Mouse (Mus musculus) heart, embryonic 16.5 days (tissue): ENCODE measurements around the gene Slc12a1. TPM values are rescaled to one million over a fixed set of nuclear protein-coding genes. Genes with fewer than 3 reads are reported as not detected.
A peak's percentile ranks its signal among the peaks of the same experiment; 100 is the strongest.

Experiments
- ATAC-seq: fragments of 200-750 bp; cut with Nextera tagmentation; replicated peaks from 2 replicates; pipeline ENCODE4 v1.8.0; 2017; ENCODE audit warnings: moderate number of reproducible peaks; ENCODE audit not compliant: insufficient read depth, low FRiP score; ENCODE audit errors: extremely low read depth
- H3K27ac ChIP-seq: fragments of 300-500 bp; sonication (generic); 2 replicates; pipeline ENCODE4 v1.5.1; 2014; ENCODE audit warnings: mild to moderate bottlenecking, low read length, control low read depth, moderate library complexity
- H3K27me3 ChIP-seq: fragments of 300-500 bp; sonication (generic); 2 replicates; pipeline ENCODE4 v1.6.1; 2014; ENCODE audit warnings: low read length, mixed read lengths; ENCODE audit not compliant: control insufficient read depth, insufficient read depth
- H3K36me3 ChIP-seq: fragments of 300-500 bp; sonication (generic); 2 replicates; pipeline ENCODE4 v1.6.1; 2014; ENCODE audit not compliant: control insufficient read depth, insufficient read depth
- H3K4me1 ChIP-seq: fragments of 300-500 bp; sonication (generic); 2 replicates; pipeline ENCODE4 v1.6.1; 2014; ENCODE audit warnings: low read length, mixed read lengths; ENCODE audit not compliant: control insufficient read depth, insufficient read depth
- H3K4me2 ChIP-seq: fragments of 300-500 bp; sonication (generic); 2 replicates; pipeline ENCODE4 v1.6.1; 2014; ENCODE audit warnings: low read depth, mild to moderate bottlenecking, control low read depth, low read length
- H3K4me3 ChIP-seq: fragments of 300-500 bp; sonication (generic); 2 replicates; pipeline ENCODE4 v1.5.1; 2014; ENCODE audit warnings: mild to moderate bottlenecking, control low read depth, low read length
- H3K9ac ChIP-seq: fragments of 300-500 bp; sonication (generic); 2 replicates; pipeline ENCODE4 v1.6.1; 2014; ENCODE audit warnings: low read length, control low read depth
- H3K9me3 ChIP-seq: fragments of 300-500 bp; sonication (generic); replicated peaks from 2 replicates; pipeline ENCODE4 v1.6.1; 2016; ENCODE audit warnings: low read length; ENCODE audit not compliant: control insufficient read depth
- WGBS: fragments of 180-500 bp; shearing (Covaris S2); extraction: QIAGEN DNeasy Blood & Tissue Kit; methylation state at CpG from one replicate; pipeline ENCODE4 v1.1.7; 2014; 5-methylcytosine and 5-hydroxymethylcytosine counted together
- polyA plus RNA-seq: library from polyadenylated mRNA; unstranded; fragments of >200 nt; fragmentation: Nextera tagmentation; extraction: Ambion mirVana; gene quantifications from 2 replicates; pipeline ENCODE4 v1.2.1, GENCODE M21; 2015

Slc12a1 gene
- polyA plus RNA-seq, 1 experiment from 2014 or later = not detected

- Histone ChIP-seq H3K27me3 (no peaks in the 10 kb centered on the region), H3K4me3 (no peak overlapping the region), H3K4me2 (no peak overlapping the region), H3K9me3 (no peaks in the 10 kb centered on the region), H3K9ac (no peak overlapping the region), H3K27ac (no peak overlapping the region), H3K4me1 (no peaks in the 10 kb centered on the region), H3K36me3 (no peaks in the 10 kb centered on the region)
- whole genome bisulfite sequencing = 83% methylated on average over 1 of the region's 1 CpGs
- ATAC-seq = no peak
Measured at GRCm38 (mm10) chr2:125221673-125222072, 69.4 kb downstream of the Slc12a1 start.

- H3K27ac ChIP-seq = no peak overlapping the region
- 54% methylated on average over 11 of the region's 11 CpGs for WGBS
- no peaks in the 10 kb centered on the region for H3K9me3 ChIP-seq
- no peaks in the 10 kb centered on the region for H3K4me1 ChIP-seq
- H3K4me3 ChIP-seq = no peak overlapping the region
- no peak for ATAC-seq
- no peak overlapping the region for H3K4me2 ChIP-seq
- no peak overlapping the region for H3K9ac ChIP-seq
- no peaks in the 10 kb centered on the region for H3K36me3 ChIP-seq
- H3K27me3 ChIP-seq = no peaks in the 10 kb centered on the region
Measured at GRCm38 (mm10) chr2:125228472-125229409, 76.4 kb downstream of the Slc12a1 start.

- Histone ChIP-seq H3K9me3 (no peaks in the 10 kb centered on the region), H3K36me3 (no peaks in the 10 kb centered on the region), H3K4me2 (no peak overlapping the region), H3K4me3 (no peak overlapping the region), H3K27ac (no peak overlapping the region), H3K9ac (no peak overlapping the region), H3K27me3 (no peaks in the 10 kb centered on the region), H3K4me1 (no peaks in the 10 kb centered on the region)
- ATAC-seq = no peak
- WGBS = 91% methylated on average over 4 of the region's 4 CpGs
Measured at GRCm38 (mm10) chr2:125232183-125232582, 79.9 kb downstream of the Slc12a1 start.

DNA sequence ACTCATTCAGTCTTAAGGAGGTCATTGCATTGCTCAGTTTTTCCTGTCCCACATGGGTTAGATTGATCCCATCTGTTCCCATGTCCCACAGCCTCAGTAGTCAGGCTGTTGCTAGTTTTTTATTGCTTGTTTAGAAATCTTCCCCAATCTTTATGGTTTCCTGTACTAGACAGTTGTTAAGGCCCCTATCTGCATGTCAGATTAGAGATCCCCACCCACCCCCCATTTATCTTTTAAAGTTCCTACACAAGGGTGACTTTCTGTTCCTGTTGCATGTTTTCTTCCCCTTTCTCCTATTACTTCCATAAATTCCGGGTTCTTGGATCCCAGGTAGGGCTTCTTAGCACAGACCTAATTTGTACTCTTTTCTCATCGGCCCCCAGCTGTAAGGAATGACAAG is 81.2 kb downstream of the Slc12a1 start:
- H3K9me3 ChIP-seq = no peaks in the 10 kb centered on the region

GRCm38 (mm10) chr2:125234049-125234448 is 81.7 kb downstream of the Slc12a1 start:
- Histone ChIP-seq H3K27ac (no peak overlapping the region), H3K4me2 (no peak overlapping the region), H3K9ac (no peak overlapping the region), H3K4me3 (no peak overlapping the region), H3K27me3 (no peaks in the 10 kb centered on the region), H3K4me1 (no peaks in the 10 kb centered on the region), H3K36me3 (no peaks in the 10 kb centered on the region), H3K9me3 (no peaks in the 10 kb centered on the region)
- ATAC-seq = no peak
- 65% methylated on average over 2 of the region's 2 CpGs for WGBS

More for the DNA sequence above, 81.2 kb downstream of the Slc12a1 start:
- no peaks in the 10 kb centered on the region for H3K27me3 ChIP-seq
- no peaks in the 10 kb centered on the region for H3K4me1 ChIP-seq
- WGBS = 69% methylated on average over 2 of the region's 2 CpGs
- no peak overlapping the region for H3K4me2 ChIP-seq
- no peak overlapping the region for H3K4me3 ChIP-seq
- no peaks in the 10 kb centered on the region for H3K36me3 ChIP-seq
- no peak overlapping the region for H3K27ac ChIP-seq
- H3K9ac ChIP-seq = no peak overlapping the region
- no peak for ATAC-seq

DNA sequence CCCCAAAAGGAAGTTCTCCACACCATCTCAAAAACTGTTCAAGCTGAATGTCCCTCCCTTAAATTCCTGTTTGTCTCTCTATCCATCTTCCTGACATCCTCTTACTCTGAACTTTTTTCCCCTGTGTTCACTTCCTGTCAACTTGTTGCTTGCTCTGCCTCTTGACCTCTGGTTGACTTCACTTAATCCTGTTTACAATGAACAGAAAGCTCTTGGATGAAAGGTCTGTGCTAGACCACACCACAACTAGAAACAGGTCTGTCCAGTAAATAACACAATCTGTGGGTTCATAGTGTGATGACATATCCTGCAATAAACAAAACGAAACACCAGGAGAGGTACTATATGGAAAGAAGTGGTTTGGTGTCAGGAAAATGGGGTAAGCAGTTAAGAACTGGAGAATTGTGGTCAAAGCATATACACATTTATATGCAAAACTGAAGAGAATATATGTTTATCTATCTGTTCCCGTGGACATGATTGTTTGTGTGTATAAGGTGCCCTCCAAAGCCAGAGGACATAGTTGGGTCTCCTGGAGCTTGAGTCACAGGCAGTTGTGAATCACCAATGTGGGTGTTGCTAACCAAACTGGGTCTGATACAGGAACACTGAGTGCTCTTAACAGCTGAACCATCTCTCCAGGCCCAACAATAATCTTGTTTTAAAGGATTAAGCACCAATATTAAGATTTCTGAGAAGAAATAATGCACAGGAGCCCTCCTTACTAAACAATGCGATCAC is 93.4 kb downstream of the Slc12a1 start:
- no peak overlapping the region for H3K27ac ChIP-seq
- peaks cover 14% of the 10 kb centered on the region for H3K4me1 ChIP-seq
- ATAC-seq = no peak
- H3K4me3 ChIP-seq = no peak overlapping the region
- WGBS = 85% methylated on average over 3 of the region's 3 CpGs
- no peak overlapping the region; the same call in 1 of the 2 replicates for H3K4me2 ChIP-seq
- no peaks in the 10 kb centered on the region for H3K9me3 ChIP-seq
- H3K36me3 ChIP-seq = peaks cover 6% of the 10 kb centered on the region; the same call in 1 of the 2 replicates
- H3K9ac ChIP-seq = no peak overlapping the region
- no peaks in the 10 kb centered on the region for H3K27me3 ChIP-seq

- Histone ChIP-seq H3K4me1 (peaks cover 14% of the 10 kb centered on the region), H3K4me2 (peak overlapping the region; percentile 93), H3K36me3 (peaks cover 12% of the 10 kb centered on the region; the same call in 1 of the 2 replicates), H3K9ac (peak overlapping the region; percentile 94), H3K4me3 (peak overlapping the region; percentile 91), H3K27me3 (no peaks in the 10 kb centered on the region), H3K27ac (peak overlapping the region; percentile 94), H3K9me3 (no peaks in the 10 kb centered on the region)
- ATAC-seq = no peak
- 9% methylated on average over 9 of the region's 9 CpGs for WGBS
Measured at GRCm38 (mm10) chr2:125246669-125247068, 94.4 kb downstream of the Slc12a1 start.

GRCm38 (mm10) chr2:125247108-125247961 is 95.0 kb downstream of the Slc12a1 start, which contains the start of gene Dut:
Gene Dut, plus strand, starts transcription at chr2:125247190.
- peak within 1 kb of the TSS; percentile 91 for H3K4me3 ChIP-seq
- H3K9ac ChIP-seq = peak within 1 kb of the TSS; percentile 94
- no peaks in the 10 kb centered on the region for H3K27me3 ChIP-seq
- H3K36me3 ChIP-seq = peaks cover 16% of the 10 kb centered on the region; the same call in 1 of the 2 replicates
- H3K4me2 ChIP-seq = peak within 1 kb of the TSS; percentile 93
- H3K9me3 ChIP-seq = no peaks in the 10 kb centered on the region
- under 1% methylated on average over 86 of the region's 96 CpGs for WGBS
- peak within 1 kb of the TSS; percentile 94 for H3K27ac ChIP-seq
- ATAC-seq = peak; percentile 99
- peaks cover 14% of the 10 kb centered on the region for H3K4me1 ChIP-seq
